Mouse (Mus musculus) ES-Bruce4 (cell line): ENCODE data around the gene Castor2.

Experiments
- CTCF ChIP-seq: IDR thresholded peaks from one replicate; pipeline ENCODE4 v1.8.1; 2011; ENCODE audit warnings: low read depth, low read length
- EP300 ChIP-seq: IDR thresholded peaks from 2 replicates; pipeline ENCODE4 v1.6.1; 2011; ENCODE audit warnings: low read depth, low read length; ENCODE audit not compliant: insufficient read depth
- POLR2A ChIP-seq: IDR thresholded peaks from one replicate; pipeline ENCODE4 v1.8.1; 2011; ENCODE audit warnings: low read length; ENCODE audit not compliant: insufficient read depth

DNA sequence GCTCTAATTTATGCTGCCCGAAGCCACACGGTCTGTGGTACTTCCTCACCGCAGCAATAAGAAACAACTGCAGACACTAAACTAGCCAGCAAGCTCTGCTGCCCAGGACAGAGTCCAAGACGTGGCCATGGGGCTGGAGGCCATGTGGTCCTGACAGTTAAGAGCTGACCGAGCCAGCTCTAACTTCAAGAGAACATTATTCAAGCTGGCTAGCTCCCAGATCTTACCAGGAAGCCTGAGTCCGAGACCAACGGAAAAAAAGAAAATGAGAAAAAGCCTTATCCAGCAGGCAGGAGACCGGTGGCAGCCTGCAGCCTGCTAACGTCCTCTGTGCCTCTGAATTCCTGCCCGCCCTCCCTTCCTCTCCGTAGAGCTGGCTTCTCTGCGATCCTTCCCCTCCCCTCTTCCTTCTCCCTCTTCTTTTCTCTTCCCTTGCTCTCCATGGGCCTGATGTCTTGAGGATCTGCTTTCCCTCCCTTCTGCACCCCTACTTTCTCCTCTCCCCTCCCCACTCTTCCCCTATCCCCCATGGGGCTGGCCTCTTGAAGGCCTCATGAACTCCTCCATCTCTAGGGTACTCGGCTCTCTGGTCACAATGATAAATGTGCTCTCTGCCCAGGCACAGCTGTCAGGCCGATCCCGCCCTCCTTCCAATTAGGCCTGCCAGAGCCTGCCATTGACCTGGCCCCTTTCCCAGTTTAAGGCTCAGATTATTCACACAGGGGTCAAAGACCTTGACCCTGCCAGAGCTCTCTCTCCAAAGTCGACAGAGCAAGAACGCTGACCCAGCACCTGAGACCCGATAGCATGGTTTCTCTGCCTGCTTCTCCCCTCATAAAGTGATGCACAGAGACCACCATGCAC lies 18.6 kb upstream of the Castor2 start:
- TF ChIP-seq CTCF (no peak), EP300 (no peak), POLR2A (no peak)
